Mouse (Mus musculus) cerebellum, adult 2 months (tissue): ENCODE data around the gene Rgs3. TPM values are rescaled to one million over a fixed set of nuclear protein-coding genes. Genes with fewer than 3 reads are reported as not detected.

Experiments used
- DNase-seq, 2 experiments: peaks; one replicate each; pipeline ENCODE4 v3.0.0; 2021
- H3K27ac ChIP-seq: fragments of 200-500 bp; 2 replicates; pipeline ENCODE4 v1.5.1; 2012; ENCODE audit warnings: low read length, control low read depth, inconsistent platforms; ENCODE audit not compliant: insufficient read depth
- H3K27me3 ChIP-seq: fragments of 200-500 bp; 2 replicates; pipeline ENCODE4 v1.6.1; 2012; ENCODE audit warnings: inconsistent platforms, mild to moderate bottlenecking, low read length, moderate library complexity; ENCODE audit not compliant: control insufficient read depth, insufficient read depth
- H3K4me1 ChIP-seq: fragments of 200-500 bp; 2 replicates; pipeline ENCODE4 v1.6.1; 2011; ENCODE audit warnings: low read length; ENCODE audit not compliant: control insufficient read depth, insufficient read depth
- H3K4me3 ChIP-seq: fragments of 200-500 bp; replicated peaks from 2 replicates; pipeline ENCODE3; 2011; ENCODE audit warnings: mild to moderate bottlenecking, low read depth, low read length, control low read depth; ENCODE audit not compliant: insufficient read depth
- CTCF ChIP-seq: fragments of 200-500 bp; IDR thresholded peaks from 2 replicates; pipeline ENCODE4 v1.5.1; 2011; ENCODE audit warnings: low read depth, mild to moderate bottlenecking, control low read depth, low read length, moderate library complexity, borderline replicate concordance; ENCODE audit not compliant: insufficient read depth
- POLR2A ChIP-seq: fragments of 200-500 bp; IDR thresholded peaks from 2 replicates; pipeline ENCODE4 v1.6.1; 2011; ENCODE audit warnings: low read length, control low read depth, borderline replicate concordance; ENCODE audit not compliant: insufficient read depth
- WGBS: fragments of 180-500 bp; shearing (Covaris S2); methylation state at CpG from one replicate; pipeline ENCODE4 v1.1.7; 2018; 5-methylcytosine and 5-hydroxymethylcytosine counted together
- polyA plus RNA-seq: library from polyadenylated mRNA; depleted of rRNA; stranded (reverse); fragments of >200 nt; gene quantifications from 2 replicates; pipeline ENCODE4 v1.2.3, GENCODE M21; 2012

Rgs3 gene
- polyA plus RNA-seq, 1 experiment: 92.7 TPM

GRCm38 (mm10) chr4:62684351-62684750 lies 124.7 kb downstream of the Rgs3 start:
- H3K4me1 ChIP-seq: peaks cover 32% of the 10 kb centered on the region

GRCm38 (mm10) chr4:62685268-62685667 lies 125.6 kb downstream of the Rgs3 start:
- Histone ChIP-seq H3K4me3 (no peak overlapping the region), H3K27me3 (no peaks in the 10 kb centered on the region), H3K27ac (no peak overlapping the region), H3K4me1 (peaks cover 32% of the 10 kb centered on the region)
- 71% methylated on average over 10 of the region's 10 CpGs for WGBS
- no peak for DNase-seq
- TF ChIP-seq POLR2A (no peak), CTCF (no peak)

More at GRCm38 (mm10) chr4:62684351-62684750, 124.7 kb downstream of the Rgs3 start:
- no peak overlapping the region for H3K4me3 ChIP-seq
- no peak for TF ChIP-seq POLR2A
- no peak for TF ChIP-seq CTCF
- no peaks in the 10 kb centered on the region for H3K27me3 ChIP-seq
- peak; percentile 28 to 45 for DNase-seq
- H3K27ac ChIP-seq: no peak overlapping the region
- WGBS: 70% methylated on average over 3 of the region's 3 CpGs

GRCm38 (mm10) chr4:62686769-62687168 lies 127.1 kb downstream of the Rgs3 start:
- no peak overlapping the region for H3K27ac ChIP-seq
- TF ChIP-seq POLR2A (no peak), CTCF (no peak)
- WGBS: 13% methylated on average over 1 of the region's 1 CpGs
- peaks cover 26% of the 10 kb centered on the region for H3K4me1 ChIP-seq
- no peak for DNase-seq
- H3K27me3 ChIP-seq: no peaks in the 10 kb centered on the region
- H3K4me3 ChIP-seq: no peak overlapping the region

- 77% methylated on average over 5 of the region's 5 CpGs for WGBS
- Histone ChIP-seq H3K27me3 (no peaks in the 10 kb centered on the region), H3K4me3 (no peak overlapping the region), H3K27ac (no peak overlapping the region), H3K4me1 (peaks cover 14% of the 10 kb centered on the region)
- no peak for DNase-seq
- TF ChIP-seq CTCF: no peak
- no peak for TF ChIP-seq POLR2A
Observed at GRCm38 (mm10) chr4:62688142-62688541, 128.5 kb downstream of the Rgs3 start.

DNA sequence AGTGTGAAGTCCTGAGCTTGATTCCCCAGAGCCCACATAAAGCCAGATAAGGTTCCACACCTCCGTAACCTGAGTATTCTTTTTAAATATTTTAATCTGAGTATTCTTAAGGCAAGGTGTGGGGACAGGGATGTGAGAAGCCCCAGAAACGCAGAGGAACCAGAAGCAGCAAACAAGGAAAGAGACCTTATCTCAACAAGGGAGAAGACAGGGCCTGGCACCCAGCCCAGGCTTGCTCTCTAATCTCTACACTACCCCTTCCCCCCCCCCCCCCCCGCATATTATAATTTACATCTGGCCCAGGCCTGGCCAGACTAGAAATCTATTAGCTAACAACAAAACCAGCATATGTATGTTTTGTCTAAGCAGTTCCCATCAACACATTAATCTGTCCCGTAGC lies 131.3 kb downstream of the Rgs3 start:
- H3K4me1 ChIP-seq: peaks cover 31% of the 10 kb centered on the region
- no peak for DNase-seq
- no peak overlapping the region for H3K27ac ChIP-seq
- H3K4me3 ChIP-seq: no peak overlapping the region
- no peak for TF ChIP-seq CTCF
- TF ChIP-seq POLR2A: no peak
- WGBS: 78% methylated on average over 4 of the region's 4 CpGs
- no peaks in the 10 kb centered on the region for H3K27me3 ChIP-seq

DNA sequence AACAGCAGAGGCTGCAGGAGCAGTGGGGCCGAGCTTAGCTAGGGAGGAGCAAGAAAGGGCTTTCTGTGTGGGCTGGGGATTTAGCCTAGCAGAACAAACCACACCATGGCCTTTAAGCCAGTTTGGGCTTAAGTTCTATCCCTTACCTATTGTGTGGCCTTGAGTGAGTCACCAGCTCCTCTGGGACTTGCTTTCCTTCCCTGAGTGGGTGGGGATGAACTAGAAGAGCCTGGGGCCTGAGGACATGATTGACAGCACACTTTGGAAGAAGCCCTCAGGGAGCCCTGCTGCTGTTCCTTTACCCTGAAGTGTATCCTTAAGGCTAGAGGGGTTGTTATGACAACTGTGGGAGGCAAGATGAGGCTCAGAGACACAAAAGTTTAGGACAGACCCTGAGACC lies 132.0 kb downstream of the Rgs3 start:
- DNase-seq: no peak
- no peak for TF ChIP-seq CTCF
- no peak for TF ChIP-seq POLR2A
- 71% methylated on average over 1 of the region's 1 CpGs for WGBS
- no peaks in the 10 kb centered on the region for H3K27me3 ChIP-seq
- H3K4me1 ChIP-seq: peaks cover 34% of the 10 kb centered on the region
- H3K27ac ChIP-seq: no peak overlapping the region
- no peak overlapping the region for H3K4me3 ChIP-seq

GRCm38 (mm10) chr4:62693839-62694238 lies 134.2 kb downstream of the Rgs3 start:
- Histone ChIP-seq H3K4me1 (peaks cover 48% of the 10 kb centered on the region), H3K27me3 (no peaks in the 10 kb centered on the region), H3K4me3 (no peak overlapping the region), H3K27ac (no peak overlapping the region)
- peak; percentile 34 for TF ChIP-seq CTCF
- no peak for TF ChIP-seq POLR2A
- peak in 1 of 2 experiments; percentile 51 for DNase-seq
- WGBS: 56% methylated on average over 10 of the region's 10 CpGs

- TF ChIP-seq POLR2A: no peak
- TF ChIP-seq CTCF: no peak
- H3K4me3 ChIP-seq: no peak overlapping the region
- WGBS: 47% methylated on average over 11 of the region's 11 CpGs
- no peak overlapping the region for H3K27ac ChIP-seq
- peaks cover 51% of the 10 kb centered on the region for H3K4me1 ChIP-seq
- DNase-seq: peak in 1 of 2 experiments; percentile 37
- no peaks in the 10 kb centered on the region for H3K27me3 ChIP-seq
Observed at GRCm38 (mm10) chr4:62694703-62695439, 135.2 kb downstream of the Rgs3 start.
